Mouse (Mus musculus) heart, embryonic 15.5 days (tissue): Measurements from ENCODE around the gene Dnm1. TPM values are rescaled to one million over a fixed set of nuclear protein-coding genes. Genes with fewer than 3 reads are reported as not detected.

Experiments used
- ATAC-seq: fragments of 200-750 bp; cut with Nextera tagmentation; replicated peaks from 2 replicates; pipeline ENCODE4 v1.8.0; 2017; ENCODE audit warnings: low read depth, moderate TSS enrichment; ENCODE audit not compliant: insufficient number of reproducible peaks, insufficient read depth, low FRiP score
- H3K27ac ChIP-seq: fragments of 300-500 bp; sonication (generic); 2 replicates; pipeline ENCODE4 v1.5.1; 2015; ENCODE audit warnings: mild to moderate bottlenecking, inconsistent platforms
- H3K27me3 ChIP-seq: fragments of 300-500 bp; sonication (generic); 2 replicates; pipeline ENCODE4 v1.6.1; 2015; ENCODE audit warnings: inconsistent platforms
- H3K36me3 ChIP-seq: fragments of 300-500 bp; sonication (generic); 2 replicates; pipeline ENCODE4 v1.6.1; 2015; ENCODE audit warnings: mild to moderate bottlenecking, inconsistent platforms
- H3K4me1 ChIP-seq: fragments of 300-500 bp; sonication (generic); replicated peaks from 2 replicates; pipeline ENCODE4 v1.6.1; 2015; ENCODE audit warnings: inconsistent platforms
- H3K4me2 ChIP-seq: fragments of 300-500 bp; sonication (generic); 2 replicates; pipeline ENCODE4 v1.6.1; 2015; ENCODE audit warnings: inconsistent platforms, mild to moderate bottlenecking, moderate library complexity
- H3K4me3 ChIP-seq: fragments of 300-500 bp; sonication (generic); 2 replicates; pipeline ENCODE4 v1.5.1; 2015; ENCODE audit warnings: mild to moderate bottlenecking, inconsistent platforms
- H3K9ac ChIP-seq: fragments of 300-500 bp; sonication (generic); 2 replicates; pipeline ENCODE4 v1.6.1; 2015; ENCODE audit warnings: mild to moderate bottlenecking, inconsistent platforms
- H3K9me3 ChIP-seq: fragments of 300-500 bp; sonication (generic); replicated peaks from 2 replicates; pipeline ENCODE4 v1.6.1; 2016; ENCODE audit warnings: inconsistent platforms
- WGBS: fragments of 180-500 bp; shearing (Covaris S2); methylation state at CpG from one replicate; pipeline ENCODE4 v1.1.7; 2015; ENCODE audit warnings: mixed read lengths; 5-methylcytosine and 5-hydroxymethylcytosine counted together
- polyA plus RNA-seq: library from polyadenylated mRNA; unstranded; fragments of >200 nt; fragmentation: Nextera tagmentation; extraction: Ambion mirVana; gene quantifications from 2 replicates; pipeline ENCODE4 v1.2.1, GENCODE M21; 2015

Gene Dnm1
- polyA plus RNA-seq, 1 experiment from 2014 or later: 1.9 TPM

- Histone ChIP-seq H3K9ac (no peak overlapping the region), H3K4me2 (no peak overlapping the region), H3K27me3 (peaks cover 21% of the 10 kb centered on the region), H3K9me3 (no peaks in the 10 kb centered on the region), H3K4me1 (peaks cover 9% of the 10 kb centered on the region; the same call in 1 of the 2 replicates), H3K27ac (peak overlapping the region; percentile 54), H3K4me3 (no peak overlapping the region), H3K36me3 (no peaks in the 10 kb centered on the region)
- ATAC-seq: no peak; the same call in 1 of the 2 replicates
- WGBS: 40% methylated on average over 6 of the region's 6 CpGs
Observed at GRCm38 (mm10) chr2:32329531-32329930, 23.6 kb downstream of the Dnm1 start.

GRCm38 (mm10) chr2:32328911-32329460 is 24.2 kb downstream of the Dnm1 start:
- H3K4me1 ChIP-seq: peaks cover 9% of the 10 kb centered on the region; the same call in 1 of the 2 replicates
- H3K36me3 ChIP-seq: no peaks in the 10 kb centered on the region
- H3K9ac ChIP-seq: no peak overlapping the region
- H3K4me2 ChIP-seq: no peak overlapping the region
- no peak overlapping the region for H3K4me3 ChIP-seq
- 0 out of 2 replicates have a peak, but pooled peaks have one; percentile 16 for ATAC-seq
- no peaks in the 10 kb centered on the region for H3K9me3 ChIP-seq
- H3K27me3 ChIP-seq: peaks cover 16% of the 10 kb centered on the region
- 42% methylated on average over 13 of the region's 13 CpGs for WGBS
- peak overlapping the region; percentile 49; the same call in 1 of the 2 replicates for H3K27ac ChIP-seq

GRCm38 (mm10) chr2:32327200-32327599 is 25.9 kb downstream of the Dnm1 start:
- H3K4me3 ChIP-seq: no peak overlapping the region
- 73% methylated on average over 4 of the region's 4 CpGs for WGBS
- H3K27ac ChIP-seq: no peak overlapping the region
- H3K4me1 ChIP-seq: peaks cover 10% of the 10 kb centered on the region; the same call in 1 of the 2 replicates
- no peak overlapping the region for H3K4me2 ChIP-seq
- no peaks in the 10 kb centered on the region for H3K9me3 ChIP-seq
- no peaks in the 10 kb centered on the region for H3K36me3 ChIP-seq
- no peak for ATAC-seq
- no peaks in the 10 kb centered on the region for H3K27me3 ChIP-seq
- H3K9ac ChIP-seq: no peak overlapping the region

- ATAC-seq: no peak
- 40% methylated on average over 7 of the region's 7 CpGs for WGBS
- Histone ChIP-seq H3K36me3 (no peaks in the 10 kb centered on the region), H3K27ac (no peak overlapping the region), H3K9me3 (no peaks in the 10 kb centered on the region), H3K4me3 (no peak overlapping the region), H3K9ac (no peak overlapping the region), H3K4me2 (no peak overlapping the region), H3K27me3 (no peaks in the 10 kb centered on the region), H3K4me1 (peaks cover 11% of the 10 kb centered on the region)
Observed at GRCm38 (mm10) chr2:32325342-32325741, 27.8 kb downstream of the Dnm1 start.

- H3K36me3 ChIP-seq: no peaks in the 10 kb centered on the region
- no peak overlapping the region for H3K9ac ChIP-seq
- no peak for ATAC-seq
- no peak overlapping the region for H3K4me2 ChIP-seq
- 53% methylated on average over 4 of the region's 4 CpGs for WGBS
- H3K4me3 ChIP-seq: no peak overlapping the region
- H3K27ac ChIP-seq: no peak overlapping the region
- 0 out of 2 replicates have a peak, but pooled peaks cover 2% of the 10 kb centered on the region for H3K27me3 ChIP-seq
- no peaks in the 10 kb centered on the region for H3K9me3 ChIP-seq
- peaks cover 13% of the 10 kb centered on the region for H3K4me1 ChIP-seq
Observed at GRCm38 (mm10) chr2:32324322-32324721, 28.8 kb downstream of the Dnm1 start.

GRCm38 (mm10) chr2:32322754-32323741 is 30.1 kb downstream of the Dnm1 start:
- H3K27me3 ChIP-seq: 0 out of 2 replicates have a peak, but pooled peaks cover 10% of the 10 kb centered on the region
- WGBS: 75% methylated on average over 7 of the region's 7 CpGs
- no peak overlapping the region for H3K9ac ChIP-seq
- H3K4me1 ChIP-seq: peaks cover 16% of the 10 kb centered on the region
- no peaks in the 10 kb centered on the region for H3K36me3 ChIP-seq
- no peak overlapping the region for H3K4me2 ChIP-seq
- no peaks in the 10 kb centered on the region for H3K9me3 ChIP-seq
- H3K4me3 ChIP-seq: no peak overlapping the region
- H3K27ac ChIP-seq: no peak overlapping the region
- no peak for ATAC-seq

GRCm38 (mm10) chr2:32321591-32322298 is 31.4 kb downstream of the Dnm1 start:
- ATAC-seq: no peak
- 0 out of 2 replicates have a peak overlapping the region, but pooled peaks have one; percentile 24 for H3K27ac ChIP-seq
- H3K9me3 ChIP-seq: no peaks in the 10 kb centered on the region
- H3K4me2 ChIP-seq: no peak overlapping the region
- H3K4me3 ChIP-seq: no peak overlapping the region
- H3K9ac ChIP-seq: no peak overlapping the region
- peaks cover 21% of the 10 kb centered on the region for H3K27me3 ChIP-seq
- 62% methylated on average over 9 of the region's 9 CpGs for WGBS
- H3K36me3 ChIP-seq: no peaks in the 10 kb centered on the region
- H3K4me1 ChIP-seq: peaks cover 28% of the 10 kb centered on the region

GRCm38 (mm10) chr2:32320721-32321120 is 32.4 kb downstream of the Dnm1 start:
- no peak overlapping the region for H3K4me3 ChIP-seq
- peaks cover 36% of the 10 kb centered on the region for H3K4me1 ChIP-seq
- no peaks in the 10 kb centered on the region for H3K36me3 ChIP-seq
- H3K9ac ChIP-seq: no peak overlapping the region
- ATAC-seq: no peak
- no peak overlapping the region for H3K4me2 ChIP-seq
- H3K9me3 ChIP-seq: no peaks in the 10 kb centered on the region
- peaks cover 21% of the 10 kb centered on the region for H3K27me3 ChIP-seq
- H3K27ac ChIP-seq: peak overlapping the region; percentile 88; the same call in 1 of the 2 replicates
- WGBS: 57% methylated on average over 11 of the region's 11 CpGs

- no peak overlapping the region for H3K9ac ChIP-seq
Observed at GRCm38 (mm10) chr2:32319586-32320580, 33.3 kb downstream of the Dnm1 start.

More at GRCm38 (mm10) chr2:32319586-32320580, 33.3 kb downstream of the Dnm1 start:
- Histone ChIP-seq H3K9me3 (no peaks in the 10 kb centered on the region), H3K4me2 (0 out of 2 replicates have a peak overlapping the region, but pooled peaks have one; percentile 27), H3K4me1 (peaks cover 39% of the 10 kb centered on the region), H3K27me3 (peaks cover 21% of the 10 kb centered on the region), H3K36me3 (no peaks in the 10 kb centered on the region), H3K27ac (peak overlapping the region; percentile 88), H3K4me3 (no peak overlapping the region)
- no peak for ATAC-seq
- 31% methylated on average over 9 of the region's 9 CpGs for WGBS
